Mouse (Mus musculus) urinary bladder, adult 2 months (tissue): ENCODE results near the gene Zfx. TPM values are rescaled to one million over a fixed set of nuclear protein-coding genes. Genes with fewer than 3 reads are reported as not detected.

Source experiments
- DNase-seq: peaks from one replicate; pipeline ENCODE4 v3.0.0; 2022; ENCODE audit warnings: low spot score
- polyA plus RNA-seq: library from polyadenylated mRNA; depleted of rRNA; stranded (reverse); fragments of >200 nt; gene quantifications from 2 replicates; pipeline ENCODE4 v1.2.3, GENCODE M21; 2012; rRNA removed

Zfx gene
- polyA plus RNA-seq, 1 experiment = 11.3 TPM

GRCm38 (mm10) chrX:94061246-94061645 is 62.3 kb downstream of the Zfx start:
- DNase-seq = no peak

- no peak for DNase-seq
Observed at GRCm38 (mm10) chrX:94060751-94061150, 62.8 kb downstream of the Zfx start.

DNA sequence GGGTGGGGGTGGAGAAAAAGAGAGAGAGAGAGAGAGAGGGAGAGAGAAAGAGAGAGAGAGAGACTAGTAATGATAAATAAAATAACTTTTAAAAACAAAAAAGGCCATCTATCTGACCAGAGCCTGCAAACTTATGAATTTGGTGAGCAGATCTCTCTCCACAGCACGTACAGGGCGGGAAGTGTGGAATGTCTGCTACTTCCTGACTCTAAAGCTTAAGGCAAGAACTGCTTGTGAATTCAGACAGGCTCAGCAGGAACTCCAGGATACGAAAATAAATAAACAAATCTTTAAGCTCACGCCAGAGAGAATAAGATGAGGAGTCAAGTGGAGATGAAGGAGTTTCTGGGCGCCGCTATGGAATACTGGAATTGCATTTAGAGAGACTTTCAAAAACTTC is 64.8 kb downstream of the Zfx start:
- no peak for DNase-seq

DNA sequence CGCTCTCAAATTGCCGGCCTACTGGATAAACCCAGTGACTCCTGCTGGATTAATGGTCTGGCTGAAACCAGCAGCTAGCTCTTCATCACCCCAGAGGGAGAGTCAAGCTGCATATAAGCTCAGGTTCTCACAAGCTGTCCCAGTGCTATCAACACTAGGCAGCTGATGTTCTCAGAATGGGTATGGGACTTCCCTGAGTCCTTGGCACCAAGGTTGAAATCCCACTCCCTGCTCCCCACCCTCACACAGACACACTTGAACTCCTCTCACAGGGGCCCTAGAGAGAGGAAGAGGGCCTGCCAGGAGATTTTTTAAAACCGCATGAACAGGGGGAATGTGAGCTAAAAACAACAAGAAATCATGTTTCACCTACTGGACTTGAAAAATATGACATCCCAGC is 74.5 kb downstream of the Zfx start:
- no peak for DNase-seq

- DNase-seq = no peak
Observed at GRCm38 (mm10) chrX:94048048-94048447, 75.5 kb downstream of the Zfx start.

DNA sequence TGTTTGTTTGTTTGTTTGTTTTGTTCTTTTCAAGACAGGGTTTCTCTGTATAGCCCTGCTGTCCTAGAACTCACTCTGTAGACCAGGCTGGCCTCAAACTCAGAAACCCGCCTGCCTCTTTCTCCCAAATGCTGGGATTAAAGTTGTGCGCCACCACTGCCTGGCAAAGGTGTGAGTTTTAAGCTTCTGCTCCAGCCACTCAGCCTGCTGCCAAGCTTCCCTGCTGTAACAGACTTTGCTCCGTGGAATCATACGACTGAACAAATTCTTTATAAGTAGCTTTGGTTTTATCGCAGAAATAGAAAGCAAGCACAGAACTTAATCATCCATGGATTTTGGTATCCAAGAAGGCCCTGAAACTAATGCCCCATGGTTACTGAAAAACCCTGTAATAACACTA is 76.1 kb downstream of the Zfx start:
- DNase-seq = no peak

DNA sequence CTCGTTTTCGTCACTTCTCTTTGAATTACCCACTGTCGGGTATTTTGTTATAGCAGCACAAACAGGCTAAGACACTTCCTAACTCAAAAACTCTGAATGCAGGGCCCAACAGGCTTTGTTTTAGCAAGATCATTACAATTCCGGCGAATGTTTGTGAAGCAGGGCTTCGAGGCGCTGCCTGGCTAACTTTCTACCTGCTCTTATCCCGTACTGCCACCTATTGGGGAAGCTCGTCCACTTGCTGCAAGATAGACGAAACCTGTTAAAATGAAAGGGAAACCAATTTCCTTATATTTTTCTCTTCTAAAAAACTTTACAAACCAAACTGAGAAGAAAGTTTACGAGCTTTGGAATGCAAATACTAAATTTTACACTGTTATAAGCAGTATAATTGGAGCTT is 90.6 kb downstream of the Zfx start:
- no peak for DNase-seq

DNA sequence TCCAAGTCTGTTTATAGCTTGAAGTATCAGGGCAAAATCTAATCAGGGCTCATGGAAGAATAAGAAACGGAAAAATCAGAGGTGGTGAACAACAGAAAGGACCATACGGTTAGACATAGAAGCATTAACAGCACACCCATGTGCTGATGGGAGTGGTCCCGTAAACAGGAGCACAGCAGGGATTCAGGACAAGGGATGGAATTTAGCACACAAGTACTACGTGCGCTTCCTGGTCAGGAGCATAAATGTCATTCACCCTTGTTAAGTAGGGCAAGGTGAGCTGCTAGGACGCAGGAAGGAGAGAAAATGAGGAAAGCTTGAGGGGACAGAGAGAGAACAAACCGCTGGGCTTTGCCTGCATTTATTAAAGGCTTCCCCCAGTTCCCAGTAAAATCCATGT is 93.4 kb downstream of the Zfx start:
- DNase-seq = no peak

Other genes starting within 250 kb of the Zfx start
- not detected in 2 replicates for gene AU015836, start 155.0 kb downstream of the Zfx start, polyA plus RNA-seq
- gene Eif2s3x, start 89.2 kb upstream of the Zfx start, polyA plus RNA-seq = 69.7 and 82.5 TPM in 2 replicates
- gene Klhl15, start 110.9 kb upstream of the Zfx start, polyA plus RNA-seq = 3.9 and 4.5 TPM in 2 replicates
- gene Fam90a1b, start 243.1 kb upstream of the Zfx start, polyA plus RNA-seq = not detected in 2 replicates
- 20.6 and 22.7 TPM in 2 replicates for gene Apoo, start 243.4 kb upstream of the Zfx start, polyA plus RNA-seq